Mouse (Mus musculus): ENCODE results near the gene Dbp.

Gene Dbp

DNA sequence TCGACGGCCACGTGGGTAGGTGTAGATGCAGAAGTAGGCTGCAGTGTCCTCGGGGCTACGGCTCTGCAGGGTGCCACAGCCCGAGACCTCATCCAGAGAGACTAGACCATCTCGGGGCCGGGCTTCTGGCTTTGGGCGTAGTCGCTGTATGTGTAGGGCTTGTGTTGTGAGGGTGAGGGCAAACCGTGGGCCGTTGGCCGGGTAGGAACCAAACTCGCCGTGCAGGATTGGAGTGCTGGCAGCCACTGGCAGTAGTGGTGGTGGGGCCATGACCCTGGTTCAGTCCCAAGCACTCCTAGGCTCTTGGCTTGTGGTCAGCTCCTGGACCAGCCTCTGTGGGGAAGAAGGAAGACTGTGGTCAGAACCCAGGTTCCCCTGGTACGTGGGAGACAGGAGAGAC lies 8.5 kb downstream of the Dbp start:
- DNase-seq = no peak

DNA sequence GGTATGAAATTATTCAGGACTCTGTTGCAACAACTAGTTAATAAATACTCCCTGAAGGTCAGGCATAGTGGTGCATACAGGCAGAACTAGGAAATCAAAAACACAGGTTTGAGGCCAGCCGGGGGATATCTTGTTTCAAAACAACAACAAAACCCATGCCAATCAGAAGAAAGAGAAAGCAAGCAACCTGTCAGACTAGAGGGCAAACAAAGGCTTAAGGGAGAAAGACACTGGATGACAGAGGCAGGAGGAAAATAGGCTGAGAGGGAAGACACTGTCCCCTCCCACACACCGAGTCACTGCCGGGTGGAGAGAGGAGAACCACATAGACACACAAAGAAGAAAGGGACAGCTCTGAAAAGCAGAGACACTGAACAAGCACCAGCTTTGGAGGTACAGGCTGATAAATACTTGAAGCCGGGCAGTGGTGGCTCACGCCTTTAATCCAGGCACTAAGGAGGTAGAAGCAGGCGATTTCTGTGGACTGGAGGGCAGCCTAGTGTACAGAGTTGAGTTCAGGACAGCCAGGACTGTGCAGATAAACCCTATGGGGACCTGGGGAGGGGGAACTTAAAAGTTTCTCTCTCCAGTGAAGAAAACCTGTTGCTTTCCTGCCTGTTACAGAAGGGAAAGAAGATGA lies 9.1 kb downstream of the Dbp start:
- no peak for DNase-seq

GRCm38 (mm10) chr7:45714630-45715089 lies 9.8 kb downstream of the Dbp start:
- DNase-seq = no peak

GRCm38 (mm10) chr7:45715090-45715708 lies 10.3 kb downstream of the Dbp start, which contains the start of gene Rpl18:
TSS of gene Rpl18 (plus strand) at chr7:45715457.
- peak; percentile 98 for DNase-seq

GRCm38 (mm10) chr7:45715741-45716459 lies 11.0 kb downstream of the Dbp start:
- DNase-seq = no peak

DNA sequence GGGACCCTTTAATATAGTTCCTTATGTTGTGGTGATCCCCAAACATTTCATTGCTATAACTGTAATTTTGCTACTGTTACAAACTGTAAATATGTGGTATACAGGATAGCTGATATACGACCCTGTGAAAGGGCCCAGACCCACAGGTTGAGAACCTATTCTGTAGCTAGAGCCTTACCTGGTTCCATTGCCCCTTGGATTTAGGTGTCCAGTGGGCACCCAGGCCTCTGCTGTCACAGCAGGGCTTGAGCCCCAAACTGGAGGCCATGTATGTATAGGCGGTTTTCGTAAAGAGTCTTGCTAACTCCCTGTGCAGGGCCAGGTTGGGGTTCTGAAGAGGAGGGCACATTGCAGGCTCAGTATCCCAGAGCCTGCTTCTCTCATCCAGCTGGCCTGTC lies 11.6 kb downstream of the Dbp start:
- no peak for DNase-seq

DNA sequence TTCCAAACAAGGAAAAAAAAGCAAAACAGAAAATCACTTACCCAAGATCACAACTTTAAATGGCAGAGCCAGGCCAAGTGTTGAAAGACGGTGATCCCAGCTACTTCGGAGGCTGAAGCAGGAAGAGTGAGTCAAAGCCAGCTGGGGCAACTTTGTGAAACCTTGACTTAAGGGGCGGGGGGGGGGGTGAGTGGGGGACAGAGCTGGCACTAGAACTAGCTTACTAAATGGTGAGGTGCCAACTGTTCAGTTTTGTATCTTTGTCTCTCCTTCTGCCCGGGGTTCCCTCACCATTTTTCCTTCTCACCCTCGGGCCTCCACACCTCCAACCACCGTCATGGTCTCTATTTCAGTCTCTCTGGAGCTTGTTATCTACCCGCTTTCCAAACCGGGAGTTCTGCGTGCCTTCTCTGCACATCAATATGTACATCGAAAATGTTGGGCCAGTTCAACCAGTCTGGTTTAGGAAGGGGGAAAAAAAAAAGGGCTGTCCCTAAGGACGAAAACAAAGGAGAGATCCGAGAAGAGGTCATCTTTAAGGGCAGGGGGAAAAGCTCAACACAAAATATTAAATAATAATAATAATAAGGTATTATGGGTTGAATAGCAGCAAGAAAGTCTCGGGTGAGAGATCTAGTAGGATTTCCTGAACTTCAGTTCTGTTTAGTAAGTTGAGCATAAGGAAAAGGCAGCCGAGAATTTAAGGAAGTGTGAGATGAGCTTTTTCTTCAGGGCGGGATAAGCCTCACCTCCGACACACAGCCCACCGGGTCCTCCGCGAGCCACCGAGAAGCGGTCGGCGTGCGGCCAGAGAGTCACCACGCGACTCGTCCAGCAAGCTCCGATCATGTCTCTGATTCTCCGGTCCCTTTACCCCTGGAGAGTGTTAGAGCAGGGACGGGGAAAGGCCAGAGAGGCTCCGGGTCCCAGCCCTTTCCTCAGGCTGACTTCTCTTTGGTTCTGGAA lies 12.3 kb downstream of the Dbp start:
- DNase-seq = no peak

- DNase-seq = peak; percentile 99
Measured at GRCm38 (mm10) chr7:45717918-45718297, 13.0 kb downstream of the Dbp start, which contains the start of gene Sphk2. TSS of gene Sphk2 (minus strand) at chr7:45718002.

DNA sequence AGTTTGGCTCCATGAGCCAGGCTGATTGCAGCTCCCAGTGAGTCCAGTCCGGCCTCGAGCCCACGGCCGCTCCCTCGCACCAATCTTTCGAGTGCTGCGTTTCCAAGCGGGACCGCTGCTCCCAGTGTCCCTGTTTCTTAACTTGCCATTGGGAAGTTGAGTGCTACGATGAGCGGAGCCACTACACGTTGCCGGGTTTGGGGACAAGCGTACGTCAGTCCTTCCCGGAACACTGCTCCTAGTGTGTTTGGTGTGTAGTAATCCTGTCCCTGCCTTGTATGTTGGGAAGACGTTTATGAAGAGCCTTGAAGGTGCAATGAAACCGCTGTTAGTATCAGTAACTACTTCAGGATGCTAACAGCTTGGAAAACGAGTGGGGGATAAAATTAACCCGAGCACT lies 13.4 kb downstream of the Dbp start:
- no peak for DNase-seq

GRCm38 (mm10) chr7:45719180-45719579 lies 14.3 kb downstream of the Dbp start:
- DNase-seq = no peak

GRCm38 (mm10) chr7:45719738-45720412 lies 15.0 kb downstream of the Dbp start:
- DNase-seq = no peak

GRCm38 (mm10) chr7:45720413-45721233 lies 15.7 kb downstream of the Dbp start, which contains the start of gene Fam83e:
TSS of gene Fam83e (plus strand) at chr7:45721212.
- DNase-seq = no peak

DNA sequence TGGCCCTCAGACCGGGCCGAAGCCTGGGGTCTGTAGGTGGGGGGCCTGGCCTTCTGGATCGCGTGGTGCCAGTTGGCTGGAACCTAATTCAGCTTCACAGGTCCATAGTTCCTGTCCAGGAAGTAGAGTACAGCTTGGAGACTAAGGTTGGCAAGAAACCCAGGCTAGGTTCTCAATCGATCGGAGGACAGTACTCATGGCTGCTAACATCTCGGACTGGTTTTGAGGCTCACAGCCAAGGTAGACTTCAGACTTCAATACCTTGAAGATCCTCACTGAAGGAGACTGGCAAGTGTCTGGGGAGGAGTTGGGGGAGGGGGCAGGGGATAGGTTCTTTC lies 16.3 kb downstream of the Dbp start:
- no peak for DNase-seq

DNA sequence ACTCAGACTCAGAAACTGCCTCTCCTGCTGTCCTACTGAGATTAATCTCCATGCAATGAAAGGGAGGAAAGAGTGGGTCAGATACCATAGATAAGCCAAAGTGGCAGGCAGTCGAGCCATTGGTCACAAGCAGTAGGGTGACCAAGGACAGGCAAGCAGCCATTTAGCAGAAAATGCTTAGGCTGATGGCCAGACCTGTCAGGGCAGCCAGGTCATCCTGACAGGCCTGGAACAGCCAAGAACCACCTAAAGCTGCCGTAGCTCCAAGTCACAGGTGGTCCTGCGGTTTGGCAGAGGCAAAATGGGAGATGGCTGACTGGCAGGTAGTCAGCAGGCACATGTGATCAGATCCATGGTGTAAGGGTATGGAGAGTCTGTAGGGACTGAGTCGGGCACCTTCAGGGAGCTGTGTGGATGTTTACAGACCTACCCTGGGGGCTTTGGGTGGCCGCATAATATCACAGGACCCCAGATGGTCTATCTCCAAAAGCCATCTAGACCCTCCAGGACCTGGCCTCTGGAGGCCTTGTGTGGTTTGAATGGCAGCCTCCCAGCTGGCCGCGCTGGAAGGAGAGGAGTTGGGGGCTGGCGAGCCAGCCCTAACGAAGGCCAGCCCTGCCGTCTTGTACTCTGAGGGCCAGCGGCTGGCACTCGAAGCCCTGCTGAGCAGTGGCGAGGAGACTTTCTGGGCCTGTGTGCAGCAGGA lies 16.9 kb downstream of the Dbp start:
- no peak for DNase-seq

GRCm38 (mm10) chr7:45722348-45722713 lies 17.4 kb downstream of the Dbp start:
- no peak for DNase-seq

GRCm38 (mm10) chr7:45723301-45723700 lies 18.4 kb downstream of the Dbp start:
- no peak for DNase-seq

DNA sequence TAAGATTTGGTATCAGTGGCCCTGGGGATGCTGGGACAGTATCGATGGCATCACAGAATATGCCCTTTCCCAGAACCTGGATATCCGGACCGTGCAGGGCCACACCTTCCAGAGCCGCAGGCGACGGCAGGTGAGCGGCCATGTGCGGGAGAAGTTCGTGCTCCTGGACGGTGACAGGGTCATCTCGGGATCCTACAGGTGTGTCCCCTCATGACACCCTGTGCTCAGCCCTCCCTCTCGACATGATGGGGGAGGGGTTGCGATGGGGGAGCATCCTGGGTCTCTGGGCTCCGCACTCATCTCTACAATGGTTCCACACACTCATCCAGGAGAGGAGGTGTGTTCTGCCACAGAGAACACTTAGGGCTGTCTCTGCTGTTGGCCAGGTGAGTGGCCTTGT lies 18.9 kb downstream of the Dbp start:
- DNase-seq = no peak

DNA sequence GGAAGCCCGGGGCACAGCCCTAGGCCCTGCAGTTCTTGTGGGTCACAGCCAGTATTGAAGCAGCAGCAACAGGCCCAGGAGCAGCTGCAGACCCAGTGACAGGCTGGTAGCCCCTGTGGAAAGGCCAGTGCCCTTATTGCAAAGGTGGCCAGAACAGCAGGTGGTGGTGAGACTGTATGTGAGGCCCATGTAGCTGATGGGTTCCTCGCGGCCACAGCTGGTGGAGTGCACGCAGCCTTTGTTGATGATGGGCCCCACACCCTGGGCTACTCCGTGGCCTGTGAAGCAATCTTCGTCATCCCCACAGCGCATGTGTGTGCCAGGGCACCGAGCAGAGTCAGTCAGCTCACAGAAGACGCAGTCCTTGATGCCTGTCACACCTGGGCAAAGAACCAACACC lies 20.3 kb downstream of the Dbp start:
- no peak for DNase-seq

GRCm38 (mm10) chr7:45725713-45726112 lies 20.8 kb downstream of the Dbp start, which contains the start of gene Spaca4:
TSS of gene Spaca4 (minus strand) at chr7:45725813.
- DNase-seq = no peak

DNA sequence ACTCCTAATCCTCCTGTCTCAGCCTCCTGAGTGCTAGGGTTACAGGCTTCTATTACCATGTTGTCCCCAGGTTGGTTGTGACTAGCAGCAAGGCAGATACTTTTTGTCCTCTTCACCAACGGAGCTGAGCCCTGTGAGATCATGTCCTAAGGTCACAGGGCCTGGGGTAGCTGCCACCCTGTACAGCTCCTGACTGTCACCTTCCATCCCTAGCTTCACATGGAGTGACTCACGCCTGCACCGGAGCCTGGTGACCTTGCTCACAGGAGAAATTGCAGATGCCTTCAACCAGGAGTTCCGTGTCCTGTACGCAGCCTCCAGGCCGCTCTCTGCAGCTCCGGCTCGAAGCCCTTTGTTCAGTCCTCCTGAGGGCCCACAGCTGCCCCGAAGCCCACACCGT lies 21.5 kb downstream of the Dbp start:
- no peak for DNase-seq

DNA sequence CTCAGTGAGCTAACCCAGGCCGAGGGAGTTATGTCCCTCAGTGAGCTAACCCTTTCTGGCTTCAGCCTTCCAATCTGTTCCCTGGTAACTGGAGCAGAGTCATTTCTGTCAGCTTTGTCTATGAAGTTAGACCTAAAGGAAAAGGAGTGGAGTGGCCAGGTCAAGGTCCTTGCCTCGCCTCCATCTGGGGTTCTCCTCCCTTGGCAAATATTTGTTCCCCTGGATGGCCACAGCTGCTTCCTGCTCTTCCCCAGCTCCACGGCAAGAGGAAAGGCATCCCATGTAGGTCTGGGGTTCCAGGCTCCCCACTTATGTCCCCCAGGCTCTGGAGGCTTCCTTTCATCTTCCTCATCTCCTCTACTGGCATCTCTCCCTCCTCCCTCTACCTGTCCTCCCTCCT lies 22.7 kb downstream of the Dbp start:
- DNase-seq = no peak
